Mouse (Mus musculus) MEL (cell line): ENCODE results near the gene Pitpnc1. TPM values are rescaled to one million over a fixed set of nuclear protein-coding genes. Genes with fewer than 3 reads are reported as not detected.

Experiments
- DNase-seq: peaks from one replicate; pipeline ENCODE4 v3.0.0; 2011; ENCODE audit warnings: low read depth, low spot score
- H3K27ac ChIP-seq: 2 replicates; pipeline ENCODE4 v1.5.1; 2012; ENCODE audit warnings: low read depth, mild to moderate bottlenecking, control low read depth, low read length, moderate library complexity; ENCODE audit not compliant: control insufficient read depth
- H3K27me3 ChIP-seq, 2 experiments: fragments of 150-350 bp in 1 of 2; sonication (generic) in 1 of 2; 2 replicates each; pipeline ENCODE4 v1.6.1; 2012; ENCODE audit warnings: low read length in 2 of 2, mild to moderate bottlenecking in 2 of 2, improper control_type of control experiment in 1 of 2, moderate library complexity in 1 of 2; ENCODE audit not compliant: insufficient read depth in 2 of 2, control insufficient read depth in 1 of 2
- H3K36me3 ChIP-seq, 2 experiments: 2 replicates each; pipeline ENCODE4 v1.6.1; 2012 to 2014; ENCODE audit warnings: low read length in 2 of 2, improper control_type of control experiment in 1 of 2, inconsistent platforms in 1 of 2, mild to moderate bottlenecking in 1 of 2; ENCODE audit not compliant: insufficient read depth in 2 of 2, control insufficient read depth in 1 of 2
- H3K4me1 ChIP-seq, 2 experiments: fragments of 150-350 bp in 1 of 2; sonication (generic) in 1 of 2; 2 replicates each; pipeline ENCODE4 v1.6.1; 2012; ENCODE audit warnings: low read length in 2 of 2, improper control_type of control experiment in 1 of 2, mild to moderate bottlenecking in 1 of 2; ENCODE audit not compliant: insufficient read depth in 2 of 2, control insufficient read depth in 1 of 2
- H3K4me3 ChIP-seq, 2 experiments: fragments of 150-350 bp in 1 of 2; sonication (generic) in 1 of 2; 2 replicates each; pipeline ENCODE4 v1.5.1; 2012; ENCODE audit warnings: low read depth in 2 of 2, low read length in 2 of 2, mild to moderate bottlenecking in 2 of 2, moderate library complexity in 2 of 2, control low read depth in 1 of 2, improper control_type of control experiment in 1 of 2; ENCODE audit not compliant: control insufficient read depth in 1 of 2, insufficient read depth in 1 of 2
- H3K79me2 ChIP-seq: 2 replicates; pipeline ENCODE4 v1.6.1; 2012; ENCODE audit warnings: mild to moderate bottlenecking, low read length, moderate library complexity; ENCODE audit not compliant: control insufficient read depth, poor library complexity, insufficient read depth
- H3K9ac ChIP-seq: 2 replicates; pipeline ENCODE4 v1.6.1; 2012; ENCODE audit warnings: low read depth, mild to moderate bottlenecking, control low read depth, low read length, moderate library complexity; ENCODE audit not compliant: control insufficient read depth, poor library complexity, severe bottlenecking
- H3K9me3 ChIP-seq: fragments of 150-350 bp; sonication (generic); replicated peaks from 2 replicates; pipeline ENCODE4 v1.6.1; 2012; ENCODE audit warnings: mild to moderate bottlenecking, low read length, improper control_type of control experiment, moderate library complexity; ENCODE audit not compliant: insufficient read depth
- BHLHE40 ChIP-seq: IDR thresholded peaks from 2 replicates; pipeline ENCODE4 v1.6.1; 2012; ENCODE audit warnings: low read depth, mild to moderate bottlenecking, inconsistent platforms, low read length, improper control_type of control experiment, borderline replicate concordance
- ELF1 ChIP-seq: IDR thresholded peaks from 2 replicates; pipeline ENCODE4 v1.6.1; 2014; ENCODE audit warnings: low read depth, mild to moderate bottlenecking, inconsistent platforms, low read length, improper control_type of control experiment, moderate library complexity
- HCFC1 ChIP-seq: IDR thresholded peaks from 2 replicates; pipeline ENCODE4 v1.6.1; 2012; ENCODE audit warnings: low read depth, mild to moderate bottlenecking, inconsistent platforms, low read length, improper control_type of control experiment, moderate library complexity
- JUND ChIP-seq: IDR thresholded peaks from 2 replicates; pipeline ENCODE4 v1.6.1; 2011; ENCODE audit warnings: low read depth, mild to moderate bottlenecking, improper control_type of control experiment, low read length
- KAT2A ChIP-seq: conservative IDR thresholded peaks from 2 replicates; pipeline ENCODE4 v1.6.1; 2012; ENCODE audit warnings: low read depth, low read length, improper control_type of control experiment, inconsistent platforms
- MAFK ChIP-seq: IDR thresholded peaks from 2 replicates; pipeline ENCODE4 v1.6.1; 2011; ENCODE audit warnings: low read depth, mild to moderate bottlenecking, low read length, improper control_type of control experiment, borderline replicate concordance
- NELFE ChIP-seq: IDR thresholded peaks from 2 replicates; pipeline ENCODE4 v1.6.1; 2011; ENCODE audit warnings: low read depth, low read length, improper control_type of control experiment
- POLR2A ChIP-seq, 2 experiments: IDR thresholded peaks; 2 replicates each; pipeline ENCODE4 v1.6.1; 2011 to 2012; ENCODE audit warnings: low read length in 2 of 2, mild to moderate bottlenecking in 2 of 2, control low read depth in 1 of 2, improper control_type of control experiment in 1 of 2, low read depth in 1 of 2, moderate library complexity in 1 of 2; ENCODE audit not compliant: control insufficient read depth in 1 of 2, insufficient read depth in 1 of 2, poor library complexity in 1 of 2
- POLR2AphosphoS2 ChIP-seq: IDR thresholded peaks from 2 replicates; pipeline ENCODE4 v1.6.1; 2011; ENCODE audit warnings: low read length, improper control_type of control experiment
- SIN3A ChIP-seq: IDR thresholded peaks from 2 replicates; pipeline ENCODE4 v1.6.1; 2012; ENCODE audit warnings: low read length, improper control_type of control experiment, inconsistent platforms
- TBP ChIP-seq: IDR thresholded peaks from 2 replicates; pipeline ENCODE4 v1.8.0; 2011; ENCODE audit warnings: low read depth, low read length, improper control_type of control experiment
- TCF12 ChIP-seq: IDR thresholded peaks from 2 replicates; pipeline ENCODE4 v1.6.1; 2014; ENCODE audit warnings: low read depth, mild to moderate bottlenecking, inconsistent platforms, low read length, improper control_type of control experiment, moderate library complexity
- USF1 ChIP-seq: IDR thresholded peaks from 2 replicates; pipeline ENCODE4 v1.6.1; 2014; ENCODE audit warnings: low read depth, mild to moderate bottlenecking, inconsistent platforms, low read length, improper control_type of control experiment, moderate library complexity
- USF2 ChIP-seq, 2 experiments: IDR thresholded peaks; 2 replicates each; pipeline ENCODE4 v1.6.1; 2011 to 2012; ENCODE audit warnings: improper control_type of control experiment in 2 of 2, low read length in 2 of 2, borderline replicate concordance in 1 of 2, inconsistent platforms in 1 of 2, low read depth in 1 of 2, mild to moderate bottlenecking in 1 of 2; ENCODE audit not compliant: insufficient read depth in 1 of 2
- ZC3H11A ChIP-seq: IDR thresholded peaks from 2 replicates; pipeline ENCODE4 v1.6.1; 2012; ENCODE audit warnings: low read depth, mild to moderate bottlenecking, inconsistent platforms, low read length, improper control_type of control experiment
- polyA plus RNA-seq, 2 experiments: library from polyadenylated mRNA; stranded (reverse) in 1 of 2; unstranded in 1 of 2; fragments of >175 nt in 1 of 2; fragments of >200 nt in 1 of 2; gene quantifications; 2 replicates each; pipeline versions ENCODE4 v1.2.1 to v1.2.4; 2012; ENCODE audit warnings: low replicate concordance in 2 of 2, low read depth in 1 of 2; ENCODE audit not compliant: insufficient read length in 2 of 2, insufficient read depth in 1 of 2, missing spikeins in 1 of 2
- total RNA-seq: library from RNA; depleted of rRNA; stranded (reverse); fragments of 300-350 nt; gene quantifications from 2 replicates; pipeline ENCODE4 v1.2.3, GENCODE M21; 2012

Gene Pitpnc1
- total and polyA plus RNA-seq, 3 experiments = 19.3 to 25.3 TPM; not detected in 1

DNA sequence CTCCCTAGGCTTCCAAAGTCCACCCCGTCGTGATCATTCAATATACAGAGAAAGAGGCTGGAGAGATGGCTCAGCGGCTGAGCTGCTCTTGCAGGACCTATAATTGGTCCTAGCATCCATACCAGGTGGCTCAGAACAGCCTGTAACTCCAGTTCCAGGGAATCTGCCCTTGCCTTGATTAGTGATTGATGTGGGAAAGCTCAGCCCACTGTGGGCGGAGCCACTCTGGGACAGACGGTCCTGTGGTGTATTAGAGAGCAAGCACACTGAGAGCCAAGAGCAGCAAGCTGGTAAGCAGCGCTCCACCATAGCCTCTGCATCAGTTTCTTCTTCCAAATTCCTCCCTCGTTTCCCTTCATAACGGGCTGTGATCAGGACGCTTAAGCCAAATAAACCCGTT is 150.6 kb downstream of the Pitpnc1 start:
- Histone ChIP-seq H3K27me3 (no peaks in the 10 kb centered on the region), H3K36me3 (peaks cover 9 to 14% of the 10 kb centered on the region in 2 experiments), H3K4me3 (no peak overlapping the region), H3K9me3 (no peaks in the 10 kb centered on the region), H3K79me2 (no peaks in the 10 kb centered on the region), H3K27ac (no peak overlapping the region), H3K4me1 (peaks cover 0 to 4% of the 10 kb centered on the region in 2 experiments; a peak in 1 of 4 replicates), H3K9ac (no peak overlapping the region)
- no peak for DNase-seq
- TF ChIP-seq POLR2A (IDR thresholded peaks at IDR 0.05; ENCODE audit: control insufficient read depth in 1 of 2, insufficient read depth in 1 of 2, low read depth in 1 of 2, low read length in 2 of 2, poor library complexity in 1 of 2) = no peak
- TF ChIP-seq USF2 (IDR thresholded peaks at IDR 0.05; ENCODE audit: borderline replicate concordance in 1 of 2, insufficient read depth in 1 of 2, low read depth in 1 of 2, low read length in 2 of 2) = no peak
- TF ChIP-seq ZC3H11A = no peak
- no peak for TF ChIP-seq BHLHE40
- no peak for TF ChIP-seq HCFC1
- no peak for TF ChIP-seq KAT2A
- no peak for TF ChIP-seq NELFE
- no peak for TF ChIP-seq SIN3A
- TF ChIP-seq ELF1 = no peak
- no peak for TF ChIP-seq TCF12
- TF ChIP-seq USF1 = no peak
- TF ChIP-seq TBP = no peak
- no peak for TF ChIP-seq JUND

DNA sequence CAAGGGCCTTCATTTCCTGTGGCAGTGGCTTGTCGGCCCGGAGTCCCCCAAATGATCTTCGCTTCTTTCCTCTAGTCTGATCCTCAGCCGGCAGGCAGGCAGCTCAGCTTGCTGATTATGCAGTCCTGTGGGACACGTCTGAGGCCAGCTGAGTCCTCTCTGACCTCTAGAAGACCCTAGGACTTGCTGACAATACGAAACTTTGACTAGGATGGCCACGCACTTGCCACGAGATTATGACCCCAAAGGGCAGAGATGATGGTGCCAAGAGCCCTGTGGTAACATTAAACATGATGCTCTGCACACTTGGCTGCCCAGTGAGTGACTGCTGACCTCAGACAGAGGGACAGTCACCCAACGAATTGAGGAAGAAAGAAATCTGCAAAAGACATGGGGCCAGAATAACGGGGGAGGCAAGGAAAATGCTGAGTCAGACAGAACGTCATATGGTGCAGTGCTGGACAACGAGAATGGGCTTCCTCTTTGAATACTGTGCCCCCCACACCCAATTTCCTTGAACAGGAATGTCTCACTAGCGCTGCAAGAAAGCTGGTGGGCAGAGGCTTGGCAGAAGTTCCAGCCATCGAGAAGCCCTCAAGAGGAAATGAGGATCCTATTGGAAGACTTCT is 152.7 kb downstream of the Pitpnc1 start:
- no peaks in the 10 kb centered on the region for H3K27me3 ChIP-seq
- TF ChIP-seq POLR2AphosphoS2 = no peak
- TF ChIP-seq MAFK = 0 out of 2 replicates have a peak, but pooled peaks have one; percentile 41
- TF ChIP-seq, all 39 proteins: peak for 1
- Histone ChIP-seq H3K36me3 (peaks cover 9 to 17% of the 10 kb centered on the region in 2 experiments), H3K9ac (no peak overlapping the region), H3K9me3 (no peaks in the 10 kb centered on the region), H3K4me1 (peaks cover 0 to 4% of the 10 kb centered on the region in 2 experiments; a peak in 1 of 4 replicates), H3K79me2 (no peaks in the 10 kb centered on the region), H3K4me3 (no peak overlapping the region), H3K27ac (no peak overlapping the region)
- DNase-seq = no peak
